Mouse (Mus musculus) heart, embryonic 12.5 days (tissue): ENCODE measurements around the gene Zbtb14. TPM values are rescaled to one million over a fixed set of nuclear protein-coding genes. Genes with fewer than 3 reads are reported as not detected.

Source experiments
- ATAC-seq: fragments of 200-750 bp; cut with Nextera tagmentation; 2 replicates; pipeline ENCODE4 v1.8.0; 2017; ENCODE audit warnings: moderate TSS enrichment, moderate library complexity; ENCODE audit not compliant: insufficient number of reproducible peaks, low FRiP score
- H3K27ac ChIP-seq: fragments of 300-500 bp; sonication (generic); 2 replicates; pipeline ENCODE4 v1.5.1; 2016; ENCODE audit warnings: mild to moderate bottlenecking, moderate library complexity; ENCODE audit not compliant: poor library complexity, severe bottlenecking
- H3K27me3 ChIP-seq: fragments of 300-500 bp; sonication (generic); replicated peaks from 2 replicates; pipeline ENCODE4 v1.6.1; 2016; ENCODE audit warnings: mild to moderate bottlenecking, moderate library complexity
- H3K36me3 ChIP-seq: fragments of 300-500 bp; sonication (generic); 2 replicates; pipeline ENCODE4 v1.6.1; 2016; ENCODE audit warnings: mild to moderate bottlenecking, moderate library complexity
- H3K4me1 ChIP-seq: fragments of 300-500 bp; sonication (generic); replicated peaks from 2 replicates; pipeline ENCODE4 v1.6.1; 2016; ENCODE audit warnings: mild to moderate bottlenecking
- H3K4me2 ChIP-seq: fragments of 300-500 bp; sonication (generic); 2 replicates; pipeline ENCODE4 v1.6.1; 2016; ENCODE audit warnings: mild to moderate bottlenecking, moderate library complexity
- H3K4me3 ChIP-seq: fragments of 300-500 bp; sonication (generic); 2 replicates; pipeline ENCODE4 v1.5.1; 2016; ENCODE audit warnings: mild to moderate bottlenecking
- H3K9ac ChIP-seq: fragments of 300-500 bp; sonication (generic); 2 replicates; pipeline ENCODE4 v1.6.1; 2016; ENCODE audit warnings: mild to moderate bottlenecking, moderate library complexity
- H3K9me3 ChIP-seq: fragments of 300-500 bp; sonication (generic); replicated peaks from 2 replicates; pipeline ENCODE4 v1.6.1; 2016; ENCODE audit warnings: mild to moderate bottlenecking, moderate library complexity
- WGBS: fragments of 180-500 bp; shearing (Covaris S2); methylation state at CpG from one replicate; pipeline ENCODE4 v1.1.7; 2016; 5-methylcytosine and 5-hydroxymethylcytosine counted together
- polyA plus RNA-seq: library from polyadenylated mRNA; unstranded; fragments of >200 nt; fragmentation: Nextera tagmentation; extraction: Ambion mirVana; gene quantifications from 2 replicates; pipeline ENCODE4 v1.2.1, GENCODE M21; 2016

The Zbtb14 gene
- 15.9 and 16.5 TPM in 2 replicates for polyA plus RNA-seq

DNA sequence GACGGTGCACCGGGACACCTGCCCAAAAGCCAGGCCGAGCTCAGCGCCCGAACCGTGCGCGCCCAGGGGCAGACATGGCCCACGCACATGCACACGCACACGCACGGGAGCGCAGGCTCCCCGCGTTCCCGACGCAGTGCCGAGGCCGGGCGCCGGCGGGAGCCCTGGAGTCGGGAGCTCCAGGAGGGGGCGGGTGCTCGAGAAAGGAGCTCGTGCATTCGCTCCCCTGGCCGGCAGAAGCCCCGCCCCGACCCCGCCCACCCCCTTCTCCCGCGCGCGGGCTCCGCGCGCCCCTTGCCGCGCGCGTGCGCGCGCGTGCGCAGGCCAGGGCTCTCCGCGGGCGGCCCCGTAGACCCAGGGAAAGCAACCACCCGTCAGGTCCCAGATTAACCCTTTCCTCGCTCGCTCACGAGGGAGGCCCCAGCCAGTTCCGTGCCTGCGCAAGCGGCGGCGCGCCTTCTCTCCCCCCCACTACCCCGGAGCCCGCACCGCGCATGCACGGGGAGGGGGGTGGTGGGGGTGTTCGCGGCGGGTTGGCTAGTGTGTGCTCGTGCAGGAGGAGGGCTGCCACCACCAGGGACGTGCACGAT, at the start of gene Zbtb14:
Gene Zbtb14, plus strand, starts transcription at position 540 of the 590 bp plus-strand sequence.
- peak within 1 kb of the TSS; percentile 95 for H3K4me3 ChIP-seq
- H3K9ac ChIP-seq: peak within 1 kb of the TSS; percentile 91
- peaks cover 14% of the 10 kb centered on the region for H3K4me1 ChIP-seq
- H3K36me3 ChIP-seq: peaks cover 8% of the 10 kb centered on the region
- H3K27me3 ChIP-seq: no peaks in the 10 kb centered on the region
- H3K9me3 ChIP-seq: no peaks in the 10 kb centered on the region
- peak; percentile 91 for ATAC-seq
- WGBS: under 1% methylated on average over 62 of the region's 72 CpGs
- H3K4me2 ChIP-seq: peak within 1 kb of the TSS; percentile 79
- peak within 1 kb of the TSS; percentile 100 for H3K27ac ChIP-seq

DNA sequence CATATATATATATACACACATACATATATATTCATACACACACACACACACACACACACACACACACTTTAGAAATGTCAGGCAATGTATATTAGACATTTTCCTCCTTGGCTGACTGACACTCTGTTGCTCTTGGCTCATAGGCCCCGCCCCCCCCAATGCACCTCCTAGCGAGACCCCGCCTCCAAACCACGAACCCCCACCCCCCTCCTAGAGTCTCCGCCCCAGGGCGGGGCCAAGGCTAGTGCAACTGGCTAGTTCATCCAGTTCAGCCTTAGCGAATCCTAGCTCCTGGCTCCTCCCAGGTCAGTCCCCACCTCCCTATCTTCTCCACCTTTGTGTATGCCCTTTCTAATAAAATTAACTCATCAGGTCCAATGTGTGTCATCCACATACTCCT, 36.8 kb upstream of the Zbtb14 start:
- 83% methylated on average over 7 of the region's 7 CpGs for WGBS

DNA sequence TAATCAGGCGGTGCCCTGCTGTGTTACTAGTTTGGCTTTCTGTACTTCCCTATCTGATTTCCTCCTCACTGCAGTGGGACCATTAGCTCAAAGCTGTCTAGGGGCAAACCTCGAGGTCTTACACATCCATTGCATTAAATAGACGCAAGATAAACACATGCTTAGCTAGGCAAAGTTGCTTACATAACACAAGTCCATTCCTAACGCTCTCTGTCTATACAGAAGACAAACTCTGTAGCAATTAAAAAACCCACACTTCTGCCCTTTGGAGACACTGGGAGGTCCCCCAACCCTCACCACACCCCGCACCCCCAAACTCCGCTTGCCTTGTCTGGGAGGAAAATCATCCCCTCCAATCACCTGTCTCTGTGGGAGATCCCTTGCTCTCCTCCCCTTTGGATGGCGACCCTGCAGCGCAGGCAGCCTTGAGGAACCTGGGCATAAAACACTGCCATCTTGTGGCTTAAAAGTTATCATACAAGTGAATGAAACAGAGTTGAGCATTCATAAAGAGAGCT, 33.8 kb upstream of the Zbtb14 start:
- H3K9ac ChIP-seq: no peak overlapping the region
- H3K27me3 ChIP-seq: no peaks in the 10 kb centered on the region
- no peaks in the 10 kb centered on the region for H3K36me3 ChIP-seq
- no peak for ATAC-seq
- H3K27ac ChIP-seq: no peak overlapping the region
- H3K9me3 ChIP-seq: no peaks in the 10 kb centered on the region
- H3K4me3 ChIP-seq: no peak overlapping the region
- H3K4me1 ChIP-seq: 0 out of 2 replicates have a peak, but pooled peaks cover 4% of the 10 kb centered on the region
- WGBS: 17% methylated on average over 8 of the region's 8 CpGs
- H3K4me2 ChIP-seq: no peak overlapping the region

More for the DNA sequence above, 36.8 kb upstream of the Zbtb14 start:
- Histone ChIP-seq H3K9ac (no peak overlapping the region), H3K4me2 (no peak overlapping the region), H3K27ac (no peak overlapping the region), H3K36me3 (no peaks in the 10 kb centered on the region), H3K27me3 (no peaks in the 10 kb centered on the region), H3K4me3 (no peak overlapping the region), H3K4me1 (0 out of 2 replicates have a peak, but pooled peaks cover 4% of the 10 kb centered on the region), H3K9me3 (no peaks in the 10 kb centered on the region)
- no peak for ATAC-seq

DNA sequence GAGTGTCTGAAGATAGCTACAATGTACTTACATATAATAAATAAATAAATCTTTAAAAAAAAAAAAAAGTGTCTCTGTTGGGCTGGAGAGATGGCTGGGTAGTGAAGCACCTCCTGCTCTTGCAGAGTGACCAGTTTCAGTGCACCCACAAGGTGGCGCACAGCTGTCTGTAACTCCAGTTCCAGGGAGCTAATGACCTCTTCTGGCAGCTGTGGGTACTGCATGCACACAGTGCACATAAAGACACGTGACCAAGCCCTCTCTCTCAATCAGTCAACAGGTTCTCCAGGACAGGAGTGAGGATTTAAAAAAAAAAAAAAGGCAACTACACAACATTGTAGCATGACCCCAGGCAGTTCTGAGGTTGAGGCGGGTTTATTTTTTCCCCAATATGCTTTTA, 17.8 kb upstream of the Zbtb14 start:
- Histone ChIP-seq H3K27me3 (no peaks in the 10 kb centered on the region), H3K9ac (no peak overlapping the region)
- no peak for ATAC-seq

DNA sequence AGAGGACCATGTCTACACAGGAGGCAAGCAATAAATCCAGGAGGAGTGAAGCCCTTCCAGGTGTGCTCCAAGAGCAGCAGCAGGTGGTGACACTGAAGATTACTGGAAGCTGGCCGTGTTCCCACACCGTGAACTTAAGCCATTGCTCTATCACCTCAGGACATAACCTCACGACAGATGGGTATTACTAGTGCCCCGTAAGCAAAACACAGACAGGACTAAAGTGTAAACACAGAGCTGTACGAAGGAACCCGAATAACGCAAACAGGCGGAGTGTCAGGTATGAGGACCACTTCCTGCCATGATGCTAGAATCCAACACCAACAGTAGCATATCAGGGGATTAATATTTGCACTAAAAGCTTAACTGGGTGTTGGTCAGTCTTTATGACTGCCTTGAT, 2.0 kb upstream of the Zbtb14 start:
- no peak for ATAC-seq
- H3K27ac ChIP-seq: no peak overlapping the region
- no peaks in the 10 kb centered on the region for H3K27me3 ChIP-seq
- H3K4me2 ChIP-seq: no peak overlapping the region
- no peaks in the 10 kb centered on the region; the same call in 1 of the 2 replicates for H3K36me3 ChIP-seq
- H3K4me3 ChIP-seq: no peak overlapping the region
- no peak overlapping the region for H3K9ac ChIP-seq
- no peaks in the 10 kb centered on the region for H3K9me3 ChIP-seq
- H3K4me1 ChIP-seq: peaks cover 14% of the 10 kb centered on the region
- 87% methylated on average over 8 of the region's 8 CpGs for WGBS

More for the DNA sequence above, 17.8 kb upstream of the Zbtb14 start:
- no peaks in the 10 kb centered on the region for H3K36me3 ChIP-seq
- no peak overlapping the region for H3K27ac ChIP-seq
- H3K4me3 ChIP-seq: no peak overlapping the region
- 83% methylated on average over 3 of the region's 3 CpGs for WGBS
- H3K9me3 ChIP-seq: peaks cover 3% of the 10 kb centered on the region
- H3K4me2 ChIP-seq: no peak overlapping the region
- no peaks in the 10 kb centered on the region for H3K4me1 ChIP-seq

DNA sequence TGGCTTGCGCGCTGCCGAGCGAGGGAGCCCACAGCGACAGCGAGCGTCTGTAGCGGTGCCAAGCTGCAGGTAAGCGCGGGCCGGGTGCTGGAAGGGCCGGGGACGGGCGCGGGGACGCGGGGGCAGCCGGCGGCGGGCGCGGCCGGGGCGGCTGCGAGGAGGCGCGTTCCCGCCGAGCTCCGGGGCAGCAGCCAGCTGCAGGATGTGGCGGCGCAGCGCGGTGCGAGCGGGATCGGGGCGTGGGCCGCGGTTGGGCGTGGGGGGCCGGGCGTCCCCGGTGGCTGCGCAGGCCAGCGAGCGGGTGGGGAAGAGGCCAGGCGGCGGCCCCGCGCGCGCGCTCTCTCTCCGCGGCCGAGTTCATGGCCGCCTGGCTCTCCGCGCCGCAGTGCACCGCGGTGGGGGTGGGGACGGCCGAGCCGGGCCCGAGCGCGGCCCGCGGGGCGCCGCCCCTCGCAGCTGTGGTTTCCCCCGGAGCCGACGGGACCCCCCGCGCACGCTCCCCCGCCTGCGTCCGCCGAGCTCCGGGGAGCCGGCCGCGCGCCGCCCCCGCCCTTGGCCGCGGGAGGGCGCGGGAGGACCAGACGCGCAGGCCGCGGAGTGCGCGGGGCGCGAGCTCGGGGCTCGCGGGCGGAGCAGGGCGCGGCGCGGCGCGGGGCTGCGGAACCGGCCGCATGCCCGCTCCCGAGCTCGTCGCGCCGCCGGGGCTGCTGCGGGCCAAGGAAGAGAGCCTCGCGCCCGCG, 521 bp downstream of the Zbtb14 start:
- no peaks in the 10 kb centered on the region for H3K27me3 ChIP-seq
- H3K9ac ChIP-seq: peak overlapping the region; percentile 91
- no peaks in the 10 kb centered on the region for H3K9me3 ChIP-seq
- H3K4me2 ChIP-seq: peak overlapping the region; percentile 79
- H3K4me1 ChIP-seq: peaks cover 14% of the 10 kb centered on the region
- ATAC-seq: peak; percentile 79
- H3K4me3 ChIP-seq: peak overlapping the region; percentile 95
- peak overlapping the region; percentile 100 for H3K27ac ChIP-seq
- whole genome bisulfite sequencing: under 1% methylated on average over 110 of the region's 128 CpGs
- H3K36me3 ChIP-seq: peaks cover 16% of the 10 kb centered on the region

DNA sequence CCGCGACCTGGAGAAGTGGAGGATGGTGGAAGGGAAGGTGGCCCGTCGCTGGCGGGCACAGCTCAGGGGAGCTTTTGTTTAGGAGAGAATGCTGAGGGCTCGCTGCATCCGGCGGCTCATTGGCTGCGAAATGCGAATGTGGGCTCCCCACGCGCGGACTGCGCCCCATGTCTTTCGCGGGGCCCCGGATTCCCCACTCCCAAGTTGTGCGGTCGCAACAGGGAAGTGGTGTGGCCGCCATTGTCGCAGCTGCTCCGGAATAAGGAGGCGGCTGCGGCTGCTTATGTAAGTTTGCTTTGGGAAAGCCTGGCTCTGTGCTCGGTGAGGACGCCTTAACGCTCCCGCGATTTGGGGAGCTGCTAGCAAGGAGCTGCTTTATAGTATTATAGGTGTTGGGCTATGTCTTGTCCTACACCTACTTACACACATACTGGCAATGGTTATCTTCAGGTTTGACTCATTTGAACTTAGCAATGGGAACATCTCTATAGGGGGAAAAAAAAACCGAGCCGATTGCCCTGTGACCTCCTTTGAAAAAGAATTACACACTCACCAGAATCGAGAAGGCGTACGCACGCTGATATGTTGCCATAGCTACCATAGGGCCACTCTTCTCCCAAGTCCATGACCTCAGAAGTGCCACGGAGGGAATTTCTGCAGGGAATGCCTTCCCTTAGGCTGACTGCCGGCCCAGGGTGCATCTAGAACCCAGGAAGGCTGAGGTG, 1.3 kb downstream of the Zbtb14 start:
- H3K4me2 ChIP-seq: peak overlapping the region; percentile 79
- 0 out of 2 replicates have a peak, but pooled peaks have one; percentile 0 for ATAC-seq
- H3K36me3 ChIP-seq: peaks cover 17% of the 10 kb centered on the region
- peak overlapping the region; percentile 91 for H3K9ac ChIP-seq
- H3K27me3 ChIP-seq: no peaks in the 10 kb centered on the region
- WGBS: under 1% methylated on average over 37 of the region's 37 CpGs
- peak overlapping the region; percentile 100 for H3K27ac ChIP-seq
- H3K4me3 ChIP-seq: peak overlapping the region; percentile 95
- H3K9me3 ChIP-seq: no peaks in the 10 kb centered on the region
- H3K4me1 ChIP-seq: peaks cover 14% of the 10 kb centered on the region

DNA sequence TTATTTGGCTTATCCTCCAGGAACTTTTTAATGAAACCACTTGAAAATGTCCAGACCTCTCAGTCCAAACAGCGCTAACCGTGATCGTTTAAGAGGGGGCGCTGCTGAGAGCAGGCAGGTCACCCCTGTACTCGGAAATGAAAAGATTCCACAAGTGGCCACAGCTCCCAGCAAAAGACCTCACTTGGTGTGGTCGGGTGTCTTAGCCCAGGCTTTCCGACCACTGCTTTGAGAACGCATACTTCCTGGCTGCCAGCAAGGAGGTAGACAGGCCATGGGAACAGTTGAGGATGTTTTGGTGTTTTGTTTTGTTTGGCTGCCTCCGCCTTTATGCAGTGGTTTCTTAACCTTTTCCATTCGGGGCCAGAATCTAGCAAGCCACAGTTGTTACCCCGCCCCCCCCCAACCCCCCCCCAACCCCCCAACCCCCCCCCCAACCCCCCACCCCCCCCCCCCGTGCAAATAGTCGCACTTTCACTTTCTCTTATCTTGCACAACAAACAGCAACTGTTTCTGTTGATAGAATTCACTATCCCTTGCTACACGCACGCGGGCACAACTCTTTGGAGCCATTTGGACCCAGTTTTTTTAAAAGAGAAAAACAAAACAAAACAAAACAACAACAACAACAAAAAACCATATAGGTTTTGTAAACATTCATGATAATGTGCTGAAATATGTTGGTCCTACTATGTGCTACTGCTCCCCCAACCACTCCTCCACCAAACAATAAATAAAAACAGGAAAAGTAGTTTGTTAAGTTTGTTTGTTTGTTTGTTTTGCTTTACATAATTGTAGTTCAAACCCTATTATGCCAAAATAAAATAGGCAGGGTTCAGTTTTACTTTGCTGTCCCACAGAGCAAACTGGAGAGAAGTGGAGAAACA, 13.5 kb downstream of the Zbtb14 start:
- H3K9ac ChIP-seq: peak overlapping the region; percentile 43; the same call in 1 of the 2 replicates
- no peak overlapping the region for H3K27ac ChIP-seq
- WGBS: 26% methylated on average over 13 of the region's 16 CpGs
- H3K4me2 ChIP-seq: peak overlapping the region; percentile 55
- no peaks in the 10 kb centered on the region for H3K4me1 ChIP-seq
- no peaks in the 10 kb centered on the region for H3K27me3 ChIP-seq
- no peaks in the 10 kb centered on the region for H3K9me3 ChIP-seq
- peak overlapping the region; percentile 19 for H3K4me3 ChIP-seq
- ATAC-seq: peak; percentile 60
- H3K36me3 ChIP-seq: peaks cover under 1% of the 10 kb centered on the region; the same call in 1 of the 2 replicates

DNA sequence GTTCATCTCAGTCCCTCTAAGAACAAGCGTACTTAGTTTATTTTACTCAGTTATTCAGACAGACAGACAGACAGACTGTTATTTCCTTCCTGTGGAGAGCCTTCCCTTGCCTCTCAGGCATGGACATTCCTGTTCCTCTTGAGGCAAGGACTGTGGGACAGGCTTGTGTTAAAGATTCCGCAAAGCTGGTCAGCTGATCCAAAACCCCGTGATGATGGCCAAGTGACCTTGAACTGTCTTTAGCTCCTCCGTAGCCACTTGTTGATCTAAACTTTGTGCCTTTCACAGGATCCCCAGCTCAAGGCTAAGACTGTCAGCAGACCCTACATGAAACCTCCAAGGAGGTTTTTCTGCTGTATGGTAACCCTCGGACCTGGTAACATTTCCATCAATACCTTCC, 14.3 kb downstream of the Zbtb14 start:
- no peaks in the 10 kb centered on the region for H3K36me3 ChIP-seq
- no peak overlapping the region for H3K4me3 ChIP-seq
- no peak overlapping the region for H3K4me2 ChIP-seq
- no peaks in the 10 kb centered on the region for H3K9me3 ChIP-seq
- H3K9ac ChIP-seq: no peak overlapping the region
- no peaks in the 10 kb centered on the region for H3K4me1 ChIP-seq
- no peak overlapping the region for H3K27ac ChIP-seq
- ATAC-seq: no peak
- no peaks in the 10 kb centered on the region for H3K27me3 ChIP-seq
- 39% methylated on average over 5 of the region's 5 CpGs for WGBS

DNA sequence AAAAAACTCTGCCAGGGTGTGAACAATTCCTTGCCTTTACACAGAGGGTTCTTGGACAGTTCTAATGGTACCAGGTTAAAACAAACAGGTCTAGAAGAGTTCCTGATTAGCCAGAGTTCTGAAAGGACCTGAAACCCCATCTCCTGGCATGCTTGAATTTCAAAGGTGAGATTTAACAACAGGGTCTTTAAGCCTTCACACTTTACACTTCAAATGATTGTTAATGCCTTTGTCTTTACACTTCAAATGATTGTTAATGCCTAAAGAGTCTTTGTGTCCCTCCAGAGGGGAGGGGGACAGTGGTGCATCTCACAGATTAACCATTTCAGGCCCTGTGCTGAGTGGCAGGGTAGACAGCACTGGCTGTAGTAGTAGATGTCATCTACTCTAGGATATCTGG, 15.2 kb downstream of the Zbtb14 start:
- Histone ChIP-seq H3K27ac (no peak overlapping the region), H3K9me3 (no peaks in the 10 kb centered on the region), H3K4me3 (no peak overlapping the region), H3K9ac (no peak overlapping the region), H3K4me2 (no peak overlapping the region), H3K4me1 (no peaks in the 10 kb centered on the region), H3K27me3 (no peaks in the 10 kb centered on the region), H3K36me3 (no peaks in the 10 kb centered on the region)
- no peak for ATAC-seq
